Mouse (Mus musculus): Measurements from ENCODE around the gene Asic2.

DNA sequence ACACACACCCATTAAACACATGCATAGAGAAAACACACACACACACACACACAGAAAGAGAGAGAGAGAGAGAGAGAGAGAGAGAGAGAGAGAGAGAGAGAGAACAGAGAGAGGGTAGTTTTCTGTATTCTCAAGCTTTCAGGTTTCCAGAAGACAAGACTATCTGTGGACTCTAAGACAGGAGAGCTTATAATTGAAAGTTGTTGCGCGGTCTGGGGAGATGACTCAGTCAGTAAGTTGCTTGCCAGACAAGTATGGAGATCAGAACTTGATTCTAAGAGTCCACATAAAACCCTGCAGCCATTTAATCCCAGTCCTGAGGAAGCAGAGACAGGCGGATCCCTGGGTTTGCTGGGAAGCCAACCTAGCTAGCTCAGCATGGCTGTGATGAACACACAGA, 30.4 kb upstream of the Asic2 start:
- TF ChIP-seq CTCF (conservative IDR thresholded peaks at IDR 0.05; ENCODE audit: low read length) = no peak
- no peak for TF ChIP-seq POU5F1 (IDR thresholded peaks at IDR 0.05; ENCODE audit: borderline replicate concordance, low read length)
- no peak for TF ChIP-seq NANOG (IDR thresholded peaks at IDR 0.05; ENCODE audit: borderline replicate concordance, low read length)

Measured in E14TG2a.4 (cell line).